Mouse (Mus musculus): ENCODE results near the gene Med13l.

The Med13l gene

DNA sequence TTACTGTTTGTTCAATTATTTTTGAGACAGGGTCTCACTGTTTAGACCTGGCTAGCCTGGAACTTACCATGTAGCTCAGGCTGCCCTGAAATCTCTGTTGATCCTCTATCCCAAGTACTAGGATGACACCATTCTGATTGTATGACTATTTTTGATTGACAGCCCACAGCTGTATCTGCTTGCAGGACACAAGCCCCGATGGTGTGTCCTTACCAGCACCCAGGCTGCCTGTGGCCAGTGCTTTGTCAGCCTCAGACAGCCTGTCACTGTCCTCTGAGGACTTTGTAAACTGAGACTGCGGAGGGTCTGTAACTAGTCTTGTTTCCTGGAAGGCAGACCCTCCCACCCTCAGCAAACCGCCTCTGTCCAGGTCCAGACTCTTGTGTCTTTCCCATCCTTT is 221.7 kb downstream of the Med13l start:
- no peak for DNase-seq (ENCODE audit: low read depth, low spot score)

- no peak for DNase-seq (ENCODE audit: low read depth, low spot score)
These were observed 228.7 kb downstream of the Med13l start for GRCm38 (mm10) chr5:118789226-118789625.

DNA sequence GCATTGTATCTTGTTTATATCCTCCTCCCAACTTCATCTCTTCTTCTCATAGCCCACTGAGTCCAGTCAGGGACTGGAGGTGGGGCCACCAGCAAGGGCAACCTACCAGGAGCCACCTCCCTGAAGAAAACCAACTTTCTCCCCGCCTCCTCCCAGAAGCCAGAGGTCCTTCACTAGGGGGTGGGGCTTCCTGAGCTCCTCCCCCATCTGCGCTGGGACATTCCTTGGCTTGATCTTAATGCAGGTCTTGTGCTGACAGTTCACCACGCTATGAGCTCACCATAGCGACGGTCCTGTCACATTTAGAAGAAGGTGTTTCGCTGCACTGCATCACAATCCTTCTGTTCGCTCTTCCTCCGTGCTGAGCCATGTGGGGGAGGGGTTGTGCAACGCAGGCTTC is 229.3 kb downstream of the Med13l start:
- DNase-seq (ENCODE audit: low read depth, low spot score): no peak

DNA sequence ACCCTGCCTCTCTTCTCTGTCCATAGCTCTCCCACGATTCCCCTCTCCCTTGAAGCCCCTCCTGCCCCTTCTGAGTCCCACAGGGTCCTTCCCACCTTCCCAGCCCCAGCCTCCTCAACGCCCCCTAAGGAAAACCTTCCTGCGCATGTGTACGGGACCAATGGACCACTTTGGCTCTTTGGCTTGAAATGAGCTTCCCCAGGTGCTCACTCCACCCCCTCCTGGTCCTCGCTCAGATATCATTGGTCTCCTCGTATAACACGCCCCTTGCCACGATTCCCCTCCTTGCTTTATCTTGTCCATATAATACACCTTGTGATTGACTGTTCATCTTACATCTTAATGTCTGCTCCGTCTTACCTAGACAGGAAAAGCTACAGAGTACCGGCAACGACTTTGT is 237.3 kb downstream of the Med13l start:
- DNase-seq (ENCODE audit: low read depth, low spot score): no peak

GRCm38 (mm10) chr5:118801592-118801991 is 241.1 kb downstream of the Med13l start:
- no peak for DNase-seq (ENCODE audit: low read depth, low spot score)

DNA sequence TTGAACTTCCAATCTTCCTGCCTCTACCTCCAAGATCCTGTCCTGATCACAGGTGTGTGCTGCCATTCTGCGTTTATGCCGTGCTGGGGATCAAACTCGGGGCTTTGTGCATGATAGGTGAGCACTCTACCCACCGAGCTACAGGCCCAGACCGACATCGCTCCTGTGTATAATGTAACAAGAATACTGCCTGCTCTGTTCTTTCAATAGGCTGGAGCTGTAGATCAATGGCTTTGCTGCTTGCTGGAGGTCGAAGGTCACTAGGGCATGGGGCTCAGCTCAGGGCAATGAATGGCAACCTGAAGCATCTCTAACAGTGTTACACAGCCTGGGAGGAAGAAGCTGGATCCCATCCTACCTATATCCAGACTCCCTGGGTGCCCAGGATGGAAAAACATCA is 241.6 kb downstream of the Med13l start:
- no peak for DNase-seq (ENCODE audit: low read depth, low spot score)

DNA sequence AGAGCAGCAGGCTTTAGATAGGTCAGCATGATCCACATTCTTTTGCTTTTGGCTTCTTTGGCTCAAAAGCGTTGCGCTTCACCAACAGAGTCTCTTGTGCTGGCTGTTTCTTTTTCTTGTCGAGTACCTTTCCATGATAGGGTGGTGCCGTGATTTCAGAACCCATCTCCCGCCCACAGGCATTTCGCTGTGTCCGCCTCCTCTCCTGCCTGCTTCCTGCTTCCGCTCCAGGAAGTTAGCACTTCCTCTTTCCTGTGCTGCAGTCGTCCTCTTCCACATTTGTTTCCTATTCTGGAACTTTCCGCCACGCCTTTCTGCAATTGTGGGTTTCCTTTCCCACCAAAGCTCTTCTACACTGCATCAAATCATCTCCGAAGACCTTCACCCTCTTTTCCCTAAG is 248.5 kb downstream of the Med13l start:
- no peak for DNase-seq (ENCODE audit: low read depth, low spot score)

GRCm38 (mm10) chr5:118809588-118809987 is 249.1 kb downstream of the Med13l start:
- DNase-seq (ENCODE audit: low read depth, low spot score): no peak

- DNase-seq (ENCODE audit: low read depth, low spot score): no peak
These were observed 251.2 kb downstream of the Med13l start for GRCm38 (mm10) chr5:118811690-118812089.

DNA sequence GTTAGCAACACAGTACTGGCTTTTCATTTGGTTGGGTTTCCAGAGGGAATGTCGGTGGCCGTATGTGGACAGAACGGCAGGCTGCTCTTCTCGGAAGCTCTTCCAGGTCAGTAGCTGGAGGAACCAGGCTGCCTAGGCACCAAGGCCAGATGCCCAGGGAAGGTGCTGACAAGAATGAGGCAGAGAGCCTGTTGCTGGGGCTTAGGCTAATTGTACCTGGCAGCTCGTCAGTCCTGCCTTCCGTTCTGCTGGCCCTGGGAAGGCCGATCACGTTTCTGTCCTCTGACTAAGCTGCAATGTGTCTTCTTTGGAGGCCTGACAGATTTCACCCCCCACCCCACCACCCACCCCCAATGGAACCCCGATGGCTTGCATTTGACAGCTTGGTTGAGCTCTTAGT is 251.9 kb downstream of the Med13l start:
- DNase-seq (ENCODE audit: low read depth, low spot score): no peak

- no peak for DNase-seq (ENCODE audit: low read depth, low spot score)
These were observed 252.5 kb downstream of the Med13l start for GRCm38 (mm10) chr5:118812947-118813401.

- DNase-seq (ENCODE audit: low read depth, low spot score): no peak
These were observed 253.6 kb downstream of the Med13l start for GRCm38 (mm10) chr5:118814052-118814451.

Data from WW6 (cell line).